8 mouse cellular contexts compared by ENCODE assay signal in genomic region chr10:40425243-40426095, GRCm38 (mm10).
DNase-seq lines count a peak whose midpoint lies in the region; ATAC-seq lines count a peak whose summit lies in the region.
"Had no signal": no experiment of that assay in that cellular context is flagged by ENCODE, and none has a peak within 500 bp of the region (broad histone marks: within the 10 kb centered on the region; RNA-seq: fewer than 3 reads in every experiment).

No protein-coding gene starts in this region.

- no peaks in the 10 kb centered on the region for H3K36me3 ChIP-seq in lung, embryonic 15.5 days
- H3K36me3 ChIP-seq in forebrain, embryonic 11.5 days (ENCODE audit: control insufficient read depth, insufficient read depth, low read length) = no peaks in the 10 kb centered on the region
- H3K36me3 ChIP-seq in limb, embryonic 11.5 days (ENCODE audit: control insufficient read depth, insufficient read depth, low read length) = no peaks in the 10 kb centered on the region
- no peaks in the 10 kb centered on the region for H3K36me3 ChIP-seq in stomach, embryonic 14.5 days (ENCODE audit: control insufficient read depth, insufficient read depth, low read length)

- no peak overlapping the region for H3K27ac ChIP-seq in lung, embryonic 15.5 days
- no peak overlapping the region for H3K27ac ChIP-seq in forebrain, embryonic 11.5 days (ENCODE audit: low read depth, low read length)
- H3K27ac ChIP-seq in limb, embryonic 11.5 days (replicated peaks; ENCODE audit: low read depth, low read length) = no peak overlapping the region
- H3K27ac ChIP-seq in stomach, embryonic 14.5 days (ENCODE audit: low read length) = no peak overlapping the region

- ATAC-seq in lung, embryonic 15.5 days (ENCODE audit: borderline replicate concordance, extremely low read depth, low FRiP score, low TSS enrichment) = no peak
- ATAC-seq in forebrain, embryonic 11.5 days (replicated peaks; ENCODE audit: low FRiP score) = no peak
- no peak for ATAC-seq in limb, embryonic 11.5 days (ENCODE audit: insufficient number of reproducible peaks, low FRiP score, low TSS enrichment, low read depth)
- ATAC-seq in stomach, embryonic 14.5 days (ENCODE audit: insufficient number of reproducible peaks, insufficient read depth, low FRiP score, low read depth) = no peak
- no peak for ATAC-seq in erythroid progenitor cell, adult 5-6 weeks (replicated peaks; ENCODE audit: low FRiP score, poor library complexity, severe bottlenecking)
- ATAC-seq: activated CD4-positive, CD25-positive, alpha-beta regulatory T cell, adult 4 months had no signal

- H3K27me3 ChIP-seq in lung, embryonic 15.5 days = no peaks in the 10 kb centered on the region
- no peaks in the 10 kb centered on the region for H3K27me3 ChIP-seq in forebrain, embryonic 11.5 days (ENCODE audit: control insufficient read depth, insufficient read depth, low read length)
- H3K27me3 ChIP-seq in limb, embryonic 11.5 days (ENCODE audit: control insufficient read depth, insufficient read depth, low read length) = no peaks in the 10 kb centered on the region
- no peaks in the 10 kb centered on the region for H3K27me3 ChIP-seq in stomach, embryonic 14.5 days (ENCODE audit: control insufficient read depth, insufficient read depth, low read length)

- H3K4me2 ChIP-seq in lung, embryonic 15.5 days = peak overlapping the region; percentile 36
- H3K4me2 ChIP-seq in forebrain, embryonic 11.5 days (ENCODE audit: low read depth, low read length, severe bottlenecking) = peak overlapping the region; percentile 21; the same call in 1 of the 2 replicates
- peak overlapping the region; percentile 11; the same call in 1 of the 2 replicates for H3K4me2 ChIP-seq in limb, embryonic 11.5 days (ENCODE audit: low read depth, severe bottlenecking)
- peak overlapping the region; percentile 29 for H3K4me2 ChIP-seq in stomach, embryonic 14.5 days (replicated peaks; ENCODE audit: low read depth, low read length)

- DNase-seq in lung, adult 18-20 months = no peak
- DNase-seq in forebrain, embryonic 11.5 days (ENCODE audit: low spot score) = no peak
- no peak for DNase-seq in limb, embryonic 11.5 days (ENCODE audit: low spot score)
- DNase-seq in spleen, postnatal 4 days (ENCODE audit: low spot score in 2 of 2) = no peak

- H3K9me3 ChIP-seq in lung, embryonic 15.5 days = no peaks in the 10 kb centered on the region
- H3K9me3 ChIP-seq in forebrain, embryonic 11.5 days (ENCODE audit: control insufficient read depth, low read length) = no peaks in the 10 kb centered on the region
- no peaks in the 10 kb centered on the region for H3K9me3 ChIP-seq in limb, embryonic 11.5 days (ENCODE audit: control insufficient read depth, low read length)
- H3K9me3 ChIP-seq in stomach, embryonic 14.5 days (ENCODE audit: control insufficient read depth, low read depth, low read length) = no peaks in the 10 kb centered on the region

- 30% methylated on average over 18 of the region's 18 CpGs for WGBS in lung, embryonic 15.5 days
- 39% methylated on average over 18 of the region's 18 CpGs for WGBS in forebrain, embryonic 11.5 days
- WGBS in limb, embryonic 11.5 days = 37% methylated on average over 18 of the region's 18 CpGs
- WGBS in stomach, embryonic 14.5 days = 30% methylated on average over 18 of the region's 18 CpGs

- H3K4me3 ChIP-seq in lung, embryonic 15.5 days = no peak overlapping the region
- H3K4me3 ChIP-seq in forebrain, embryonic 11.5 days (ENCODE audit: low read depth, low read length) = no peak overlapping the region
- H3K4me3 ChIP-seq in limb, embryonic 11.5 days (ENCODE audit: low read depth, low read length) = no peak overlapping the region
- H3K4me3 ChIP-seq in stomach, embryonic 14.5 days (ENCODE audit: low read depth, low read length) = no peak overlapping the region

- peaks cover 12% of the 10 kb centered on the region for H3K4me1 ChIP-seq in lung, embryonic 15.5 days
- peaks cover 3% of the 10 kb centered on the region; the same call in 1 of the 2 replicates for H3K4me1 ChIP-seq in forebrain, embryonic 11.5 days (replicated peaks; ENCODE audit: control insufficient read depth, insufficient read depth, low read length)
- peaks cover 6% of the 10 kb centered on the region for H3K4me1 ChIP-seq in limb, embryonic 11.5 days (ENCODE audit: control insufficient read depth, insufficient read depth, low read length)
- peaks cover 5% of the 10 kb centered on the region; the same call in 1 of the 2 replicates for H3K4me1 ChIP-seq in stomach, embryonic 14.5 days (ENCODE audit: control insufficient read depth, insufficient read depth, low read length)

- no peak overlapping the region for H3K9ac ChIP-seq in lung, embryonic 15.5 days
- H3K9ac ChIP-seq in forebrain, embryonic 11.5 days (ENCODE audit: low read length) = no peak overlapping the region
- H3K9ac ChIP-seq in limb, embryonic 11.5 days (ENCODE audit: low read length) = no peak overlapping the region
- no peak overlapping the region for H3K9ac ChIP-seq in stomach, embryonic 14.5 days (replicated peaks; ENCODE audit: low read depth, low read length)
